Mouse (Mus musculus) frontal cortex, postnatal 10 days (tissue): ENCODE data around the gene Olfr781.
"Not testable (repeated sequence)": the region's sequence is repeated elsewhere in the genome, so short reads cannot be mapped to it uniquely, and the experiment has no call there.

Experiments used
- DNase-seq, 2 experiments: peaks; one replicate each; pipeline ENCODE4 v3.0.0; 2022; ENCODE audit warnings: low spot score in 2 of 2, mixed read lengths in 1 of 2

The Olfr781 gene

DNA sequence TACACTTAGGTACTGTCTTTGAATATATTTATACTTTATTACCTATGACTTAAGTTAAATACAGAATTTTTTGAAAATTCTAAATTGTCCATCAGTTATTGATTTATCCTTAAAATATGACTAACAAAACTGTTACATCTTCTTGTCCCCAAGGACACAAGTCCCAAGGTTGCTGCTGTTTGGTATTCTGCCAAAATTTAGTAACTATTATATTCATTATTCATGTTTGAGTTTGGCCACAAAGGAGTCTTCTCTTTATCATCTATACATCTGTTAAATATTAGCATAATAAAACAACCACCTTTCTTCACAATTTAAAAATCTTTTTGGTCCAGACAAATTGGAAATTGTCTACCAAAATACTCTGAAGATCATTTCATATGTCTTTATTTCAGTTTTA is at the start of gene Olfr781:
TSS of gene Olfr781 (plus strand) at position 301 of the 400 bp plus-strand sequence.
- no peak for DNase-seq

GRCm38 (mm10) chr10:129312973-129313372 is 15.7 kb upstream of the Olfr781 start:
- not testable (repeated sequence) for DNase-seq

GRCm38 (mm10) chr10:129313521-129313920 is 15.1 kb upstream of the Olfr781 start:
- DNase-seq, result not testable (repeated sequence)

DNA sequence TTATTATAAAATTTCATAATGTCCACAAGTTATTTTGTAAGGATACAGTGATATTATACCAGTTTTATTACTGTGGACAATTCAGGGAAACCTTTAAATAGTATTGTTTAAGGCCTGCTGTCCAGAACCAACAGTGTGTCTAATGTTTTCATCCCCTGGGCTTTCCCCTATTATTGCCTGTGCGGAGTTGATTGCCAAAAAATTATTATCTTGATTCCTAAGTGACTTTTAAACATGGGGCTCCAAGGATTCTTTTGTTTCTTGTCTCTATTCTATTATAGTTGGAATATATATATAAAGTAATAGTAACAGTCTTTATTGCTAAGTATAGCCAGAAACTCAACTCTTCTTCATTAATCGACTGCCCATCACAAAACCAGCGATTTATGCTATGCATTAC is 10.8 kb upstream of the Olfr781 start, which contains the start of gene Olfr780:
TSS of gene Olfr780 (plus strand) at position 301 of the 400 bp plus-strand sequence.
- no peak for DNase-seq

- no peak for DNase-seq
Measured at GRCm38 (mm10) chr10:129348550-129348949, 19.9 kb downstream of the Olfr781 start, which contains the start of gene Olfr782. Gene Olfr782 (plus strand): TSS chr10:129348850.

GRCm38 (mm10) chr10:129352475-129352874 is 23.8 kb downstream of the Olfr781 start:
- DNase-seq, result not testable (repeated sequence)

GRCm38 (mm10) chr10:129356496-129356895 is 27.8 kb downstream of the Olfr781 start:
- DNase-seq, result not testable (repeated sequence)

GRCm38 (mm10) chr10:129357307-129357706 is 28.7 kb downstream of the Olfr781 start:
- no peak for DNase-seq

DNA sequence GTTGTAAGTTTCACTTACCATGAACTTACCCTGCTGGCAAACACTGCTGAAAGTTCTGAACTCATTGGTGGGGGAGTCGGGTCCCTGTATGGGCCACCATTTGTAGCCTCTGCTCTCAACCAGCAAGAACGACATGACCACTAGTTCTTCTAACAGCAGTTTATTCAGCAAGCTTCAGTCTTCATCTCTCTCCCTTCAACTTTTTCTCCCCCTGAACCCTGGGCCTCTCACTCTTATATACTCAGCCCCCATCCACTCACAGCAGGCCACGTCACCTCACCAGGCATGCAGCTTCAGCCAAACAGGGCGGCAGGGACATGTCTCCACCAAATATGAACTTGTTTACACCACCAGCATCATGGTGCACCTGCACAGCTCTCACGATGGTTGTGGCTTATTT is 45.4 kb downstream of the Olfr781 start:
- not testable (repeated sequence) for DNase-seq
